Mouse (Mus musculus): ENCODE results near the gene Ctsa. TPM values are rescaled to one million over a fixed set of nuclear protein-coding genes. Genes with fewer than 3 reads are reported as not detected.
"Not testable (repeated sequence)": the region's sequence is repeated elsewhere in the genome, so short reads cannot be mapped to it uniquely, and the experiment has no call there.

Gene Ctsa
- polyA plus RNA-seq, 1 experiment, result 504 TPM

GRCm38 (mm10) chr2:164859155-164859554, 26.5 kb downstream of the Ctsa start:
- no peak overlapping the region for H3K4me3 ChIP-seq (ENCODE audit: insufficient read depth, low read depth, low read length)
- H3K36me3 ChIP-seq (ENCODE audit: control insufficient read depth, insufficient read depth, low read length), result no peaks in the 10 kb centered on the region

GRCm38 (mm10) chr2:164859640-164860432, 27.2 kb downstream of the Ctsa start:
- TF ChIP-seq CTCF (conservative IDR thresholded peaks at IDR 0.05; ENCODE audit: insufficient read depth, insufficient read length, low read depth, low read length) (no peak), POLR2A (IDR thresholded peaks at IDR 0.05; ENCODE audit: low read depth, low read length) (no peak)
- H3K4me3 ChIP-seq (ENCODE audit: insufficient read depth, low read depth, low read length), result no peak overlapping the region
- H3K4me1 ChIP-seq (ENCODE audit: control insufficient read depth, insufficient read depth, low read length), result no peaks in the 10 kb centered on the region
- peaks cover 1% of the 10 kb centered on the region; the same call in 1 of the 2 replicates for H3K27me3 ChIP-seq (replicated peaks; ENCODE audit: control insufficient read depth, insufficient read depth, low read length)
- peak; percentile 67 for DNase-seq
- H3K27ac ChIP-seq (ENCODE audit: insufficient read depth, low read depth, low read length), result no peak overlapping the region
- no peaks in the 10 kb centered on the region for H3K36me3 ChIP-seq (ENCODE audit: control insufficient read depth, insufficient read depth, low read length)
- 55% methylated on average over 9 of the region's 9 CpGs for WGBS

More at GRCm38 (mm10) chr2:164859155-164859554, 26.5 kb downstream of the Ctsa start:
- peaks cover 3% of the 10 kb centered on the region for H3K27me3 ChIP-seq (replicated peaks; ENCODE audit: control insufficient read depth, insufficient read depth, low read length)
- DNase-seq, result no peak
- no peak overlapping the region for H3K27ac ChIP-seq (ENCODE audit: insufficient read depth, low read depth, low read length)
- TF ChIP-seq POLR2A (IDR thresholded peaks at IDR 0.05; ENCODE audit: low read depth, low read length) (no peak), CTCF (conservative IDR thresholded peaks at IDR 0.05; ENCODE audit: insufficient read depth, insufficient read length, low read depth, low read length) (no peak)
- WGBS, result 46% methylated on average over 2 of the region's 2 CpGs
- no peaks in the 10 kb centered on the region for H3K4me1 ChIP-seq (ENCODE audit: control insufficient read depth, insufficient read depth, low read length)

- no peak for DNase-seq
- Histone ChIP-seq H3K4me1 (ENCODE audit: control insufficient read depth, insufficient read depth, low read length) (no peaks in the 10 kb centered on the region), H3K36me3 (ENCODE audit: control insufficient read depth, insufficient read depth, low read length) (no peaks in the 10 kb centered on the region), H3K27ac (ENCODE audit: insufficient read depth, low read depth, low read length) (no peak overlapping the region), H3K4me3 (ENCODE audit: insufficient read depth, low read depth, low read length) (no peak overlapping the region), H3K27me3 (replicated peaks; ENCODE audit: control insufficient read depth, insufficient read depth, low read length) (peaks cover 1% of the 10 kb centered on the region; the same call in 1 of the 2 replicates)
- 67% methylated on average over 4 of the region's 4 CpGs for WGBS
- no peak for TF ChIP-seq CTCF (conservative IDR thresholded peaks at IDR 0.05; ENCODE audit: insufficient read depth, insufficient read length, low read depth, low read length)
- TF ChIP-seq POLR2A (IDR thresholded peaks at IDR 0.05; ENCODE audit: low read depth, low read length), result no peak
These were observed 28.4 kb downstream of the Ctsa start for GRCm38 (mm10) chr2:164861094-164861493.

DNA sequence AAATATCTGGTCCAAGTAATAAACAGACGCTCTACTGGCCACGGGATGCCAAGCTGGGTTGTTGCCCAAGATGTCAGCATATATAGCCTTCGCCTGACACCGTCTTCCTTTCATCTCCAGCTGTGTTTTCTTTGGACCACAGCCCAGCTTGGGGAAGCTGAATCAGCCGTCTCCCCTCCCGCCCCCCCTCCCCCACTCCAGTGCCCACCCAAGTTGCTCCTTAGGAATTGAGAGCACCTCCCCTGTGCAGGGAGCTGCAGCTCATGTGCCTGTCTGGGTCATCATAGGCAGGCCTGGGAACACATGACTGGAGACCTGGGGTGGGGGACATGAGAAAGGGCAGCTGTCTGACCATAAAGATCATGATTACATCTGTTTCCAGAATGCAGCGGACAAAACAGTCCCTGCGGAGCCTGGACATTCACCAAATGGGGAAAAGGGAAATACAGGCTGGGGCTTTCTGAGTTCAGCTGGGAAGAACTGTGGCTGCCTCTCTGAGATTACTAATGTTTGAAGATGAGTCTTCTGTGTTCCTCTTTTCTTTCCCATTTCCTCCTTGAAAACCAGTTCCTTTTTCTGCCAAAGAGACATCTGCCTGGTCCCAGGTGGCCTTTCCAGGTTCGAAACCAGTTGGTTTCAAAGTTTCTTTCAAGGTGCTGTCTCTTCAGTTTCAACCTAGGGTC, 29.6 kb downstream of the Ctsa start:
- DNase-seq, result peak; percentile 72
- Histone ChIP-seq H3K27ac (ENCODE audit: insufficient read depth, low read depth, low read length) (peak overlapping the region; percentile 54; the same call in 1 of the 2 replicates), H3K4me3 (ENCODE audit: insufficient read depth, low read depth, low read length) (no peak overlapping the region), H3K36me3 (ENCODE audit: control insufficient read depth, insufficient read depth, low read length) (no peaks in the 10 kb centered on the region), H3K4me1 (ENCODE audit: control insufficient read depth, insufficient read depth, low read length) (no peaks in the 10 kb centered on the region), H3K27me3 (replicated peaks; ENCODE audit: control insufficient read depth, insufficient read depth, low read length) (peaks cover 1% of the 10 kb centered on the region; the same call in 1 of the 2 replicates)
- TF ChIP-seq POLR2A (IDR thresholded peaks at IDR 0.05; ENCODE audit: low read depth, low read length) (no peak), CTCF (conservative IDR thresholded peaks at IDR 0.05; ENCODE audit: insufficient read depth, insufficient read length, low read depth, low read length) (no peak)
- 33% methylated on average over 9 of the region's 9 CpGs for WGBS

DNA sequence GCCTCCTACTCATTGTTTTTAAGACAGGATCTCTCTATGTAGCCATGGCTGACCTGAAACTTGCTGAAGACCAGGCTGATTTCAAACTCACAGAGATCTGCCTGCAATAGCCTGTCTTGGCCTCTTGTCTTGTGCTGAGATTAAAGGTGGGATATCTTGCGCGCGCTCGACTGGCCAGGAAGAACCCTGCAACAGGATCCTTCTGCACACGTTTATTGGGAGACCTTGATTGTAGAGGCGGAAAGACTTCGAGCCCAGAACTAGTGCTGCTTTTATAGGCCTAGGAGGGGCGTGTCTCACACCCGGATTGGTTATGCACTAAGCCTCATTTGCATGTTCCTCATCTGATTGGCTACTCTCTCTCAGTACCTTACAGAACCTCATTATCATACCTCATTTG, 30.7 kb downstream of the Ctsa start:
- not testable (repeated sequence) for DNase-seq; H3K4me1 ChIP-seq (ENCODE audit: control insufficient read depth, insufficient read depth, low read length); H3K27me3 ChIP-seq (replicated peaks; ENCODE audit: control insufficient read depth, insufficient read depth, low read length); H3K4me3 ChIP-seq (ENCODE audit: insufficient read depth, low read depth, low read length); H3K36me3 ChIP-seq (ENCODE audit: control insufficient read depth, insufficient read depth, low read length); H3K27ac ChIP-seq (ENCODE audit: insufficient read depth, low read depth, low read length)
- 85% methylated on average over 8 of the region's 9 CpGs for WGBS

- TF ChIP-seq POLR2A (IDR thresholded peaks at IDR 0.05; ENCODE audit: low read depth, low read length) (no peak), CTCF (conservative IDR thresholded peaks at IDR 0.05; ENCODE audit: insufficient read depth, insufficient read length, low read depth, low read length) (no peak)
- DNase-seq, result no peak
- Histone ChIP-seq H3K27me3 (replicated peaks; ENCODE audit: control insufficient read depth, insufficient read depth, low read length) (no peaks in the 10 kb centered on the region), H3K36me3 (ENCODE audit: control insufficient read depth, insufficient read depth, low read length) (no peaks in the 10 kb centered on the region), H3K4me3 (ENCODE audit: insufficient read depth, low read depth, low read length) (no peak overlapping the region), H3K27ac (ENCODE audit: insufficient read depth, low read depth, low read length) (no peak overlapping the region), H3K4me1 (ENCODE audit: control insufficient read depth, insufficient read depth, low read length) (no peaks in the 10 kb centered on the region)
- WGBS, result 70% methylated on average over 4 of the region's 4 CpGs
These were observed 31.9 kb downstream of the Ctsa start for GRCm38 (mm10) chr2:164864593-164864992.
